Mouse (Mus musculus): ENCODE results near the gene Hsbp1. TPM values are rescaled to one million over a fixed set of nuclear protein-coding genes. Genes with fewer than 3 reads are reported as not detected.
"Not testable (repeated sequence)": the region's sequence is repeated elsewhere in the genome, so short reads cannot be mapped to it uniquely, and the experiment has no call there.

The Hsbp1 gene
- polyA plus RNA-seq (2014; fragmentation: Nextera tagmentation; extraction: Ambion mirVana), result 170 and 177 TPM in 2 replicates

DNA sequence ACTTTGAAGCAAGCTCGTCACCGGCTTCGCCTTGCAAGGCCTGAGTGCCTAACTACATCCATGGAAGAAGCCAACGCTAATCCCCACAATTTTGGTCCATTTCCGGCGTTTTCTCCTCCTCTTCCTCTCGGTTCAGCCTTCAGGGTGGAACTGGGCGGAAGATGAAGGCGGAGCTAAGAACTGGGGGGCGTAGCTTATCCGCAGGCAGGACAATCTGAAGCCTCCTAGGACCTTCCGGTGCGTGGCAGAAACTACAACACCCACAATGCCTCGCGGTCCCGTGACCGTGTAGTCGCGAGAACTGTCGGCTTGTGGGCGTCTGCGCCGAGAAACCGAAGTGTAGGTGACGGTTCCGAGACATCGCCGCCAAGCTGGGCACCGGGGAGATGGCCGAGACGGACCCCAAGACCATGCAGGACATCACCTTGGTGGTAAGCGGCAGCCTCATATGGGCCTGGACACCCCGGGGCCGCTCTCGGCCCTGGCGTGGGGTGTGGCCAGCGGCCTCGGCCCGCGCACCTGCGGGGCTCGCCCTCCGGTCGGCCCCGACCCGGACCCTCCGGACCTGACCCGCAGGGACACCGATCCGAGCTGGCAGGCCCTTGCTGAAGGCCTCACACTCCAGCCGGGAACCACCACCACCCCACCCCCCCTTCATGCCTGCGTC is at the start of gene Hsbp1:
Gene Hsbp1, plus strand, starts transcription at position 299 of the 667 bp plus-strand sequence.
- H3K4me2 ChIP-seq, result peak within 1 kb of the TSS; percentile 77
- DNase-seq (ENCODE audit: low spot score) (peak; percentile 95), ATAC-seq (replicated peaks; ENCODE audit: low FRiP score) (peak; percentile 97)
- WGBS, result 3% methylated on average over 52 of the region's 52 CpGs
- H3K4me3 ChIP-seq (ENCODE audit: low read depth, low read length), result peak within 1 kb of the TSS; percentile 98
- H3K9me3 ChIP-seq (ENCODE audit: control insufficient read depth, low read length), result peaks cover 6% of the 10 kb centered on the region; the same call in 1 of the 2 replicates
- no peaks in the 10 kb centered on the region for H3K27me3 ChIP-seq (replicated peaks; ENCODE audit: control insufficient read depth, insufficient read depth, low read length)
- peaks cover 29% of the 10 kb centered on the region for H3K36me3 ChIP-seq (ENCODE audit: control insufficient read depth, insufficient read depth, low read length)
- peak within 1 kb of the TSS; percentile 38; the same call in 1 of the 2 replicates for H3K27ac ChIP-seq (ENCODE audit: low read depth, low read length)
- H3K4me1 ChIP-seq (replicated peaks; ENCODE audit: control insufficient read depth, insufficient read depth, low read length), result 0 out of 2 replicates have a peak, but pooled peaks cover 2% of the 10 kb centered on the region
- peak within 1 kb of the TSS; percentile 92 for H3K9ac ChIP-seq (ENCODE audit: low read depth, low read length)

DNA sequence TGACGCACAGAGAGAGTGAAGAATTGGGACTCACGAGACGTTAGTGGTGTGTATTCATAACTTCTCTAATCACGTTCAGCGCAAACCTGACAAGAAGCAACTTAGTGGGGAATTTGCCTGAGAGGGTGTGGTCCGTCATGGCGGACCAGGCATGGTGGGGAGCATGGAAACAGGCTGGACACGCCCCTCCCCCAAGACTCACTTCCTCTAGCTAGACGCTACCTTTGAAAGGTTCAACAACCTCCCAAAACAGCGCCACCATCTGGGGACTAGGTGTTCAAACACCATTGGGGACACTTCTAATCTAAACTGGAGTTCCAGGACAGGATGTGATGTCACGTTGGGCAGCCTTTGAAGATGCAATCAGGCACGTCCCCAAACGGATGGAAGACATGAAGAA is 48.8 kb upstream of the Hsbp1 start:
- 71% methylated on average over 13 of the region's 13 CpGs for WGBS
- peaks cover 6% of the 10 kb centered on the region for H3K9me3 ChIP-seq (ENCODE audit: control insufficient read depth, low read length)

DNA sequence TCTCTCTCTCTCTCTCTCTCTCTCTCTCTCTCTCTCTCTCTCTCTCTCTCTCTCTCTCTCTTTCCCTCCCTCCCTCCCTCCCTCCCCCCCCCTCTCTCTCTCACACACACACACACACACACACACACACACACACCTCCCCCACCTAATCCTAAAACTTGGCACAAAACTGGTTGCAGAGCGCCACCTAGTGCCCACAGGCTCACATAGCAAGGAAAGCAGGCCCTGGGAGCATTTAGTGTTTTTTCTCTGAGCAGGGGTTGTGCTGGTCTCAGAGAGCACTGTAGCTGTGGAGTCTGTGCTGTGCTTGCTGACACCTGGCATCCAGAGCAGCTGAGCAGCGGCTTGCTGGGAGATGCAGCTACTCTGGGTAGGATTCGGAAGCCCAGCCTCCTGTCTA is 46.5 kb upstream of the Hsbp1 start:
- H3K4me2 ChIP-seq; H3K27me3 ChIP-seq (replicated peaks; ENCODE audit: control insufficient read depth, insufficient read depth, low read length); H3K9me3 ChIP-seq (ENCODE audit: control insufficient read depth, low read length); ATAC-seq (replicated peaks; ENCODE audit: low FRiP score); H3K4me3 ChIP-seq (ENCODE audit: low read depth, low read length); H3K36me3 ChIP-seq (ENCODE audit: control insufficient read depth, insufficient read depth, low read length); H3K27ac ChIP-seq (ENCODE audit: low read depth, low read length); H3K4me1 ChIP-seq (replicated peaks; ENCODE audit: control insufficient read depth, insufficient read depth, low read length); H3K9ac ChIP-seq (ENCODE audit: low read depth, low read length); DNase-seq (ENCODE audit: low spot score): not testable (repeated sequence)
- WGBS, result 31% methylated on average over 3 of the region's 3 CpGs

More for the DNA sequence above, 48.8 kb upstream of the Hsbp1 start:
- H3K4me2 ChIP-seq, result no peak overlapping the region
- H3K36me3 ChIP-seq (ENCODE audit: control insufficient read depth, insufficient read depth, low read length), result no peaks in the 10 kb centered on the region
- ATAC-seq (replicated peaks; ENCODE audit: low FRiP score) (no peak), DNase-seq (ENCODE audit: low spot score) (no peak)
- no peaks in the 10 kb centered on the region for H3K27me3 ChIP-seq (replicated peaks; ENCODE audit: control insufficient read depth, insufficient read depth, low read length)
- H3K4me1 ChIP-seq (replicated peaks; ENCODE audit: control insufficient read depth, insufficient read depth, low read length), result no peaks in the 10 kb centered on the region
- H3K4me3 ChIP-seq (ENCODE audit: low read depth, low read length), result no peak overlapping the region
- no peak overlapping the region for H3K27ac ChIP-seq (ENCODE audit: low read depth, low read length)
- H3K9ac ChIP-seq (ENCODE audit: low read depth, low read length), result no peak overlapping the region

DNA sequence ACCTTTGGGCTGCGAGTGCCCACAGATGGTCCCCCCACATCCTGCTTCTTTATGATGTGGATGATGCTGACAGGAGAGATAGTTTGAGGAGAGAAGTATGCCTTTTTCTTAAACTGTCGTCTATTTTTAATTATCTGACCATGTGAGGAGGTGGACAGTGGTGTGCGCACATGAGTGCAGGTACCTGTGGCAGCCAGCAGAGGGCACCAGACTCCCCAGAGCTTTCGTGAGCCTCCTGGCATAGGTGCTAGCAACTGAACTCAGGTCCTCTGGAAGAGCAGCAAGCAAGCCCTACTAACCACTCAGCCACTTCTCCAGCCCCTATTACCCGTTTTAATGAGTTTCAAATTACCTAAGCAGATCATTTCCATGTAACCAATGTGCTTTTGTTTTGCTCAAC is 44.0 kb upstream of the Hsbp1 start:
- H3K4me3 ChIP-seq (ENCODE audit: low read depth, low read length), result no peak overlapping the region
- H3K4me1 ChIP-seq (replicated peaks; ENCODE audit: control insufficient read depth, insufficient read depth, low read length), result no peaks in the 10 kb centered on the region
- H3K27ac ChIP-seq (ENCODE audit: low read depth, low read length), result no peak overlapping the region
- H3K9ac ChIP-seq (ENCODE audit: low read depth, low read length), result no peak overlapping the region
- H3K27me3 ChIP-seq (replicated peaks; ENCODE audit: control insufficient read depth, insufficient read depth, low read length), result no peaks in the 10 kb centered on the region
- no peak overlapping the region for H3K4me2 ChIP-seq
- no peak for ATAC-seq (replicated peaks; ENCODE audit: low FRiP score)
- DNase-seq (ENCODE audit: low spot score), result no peak
- no peaks in the 10 kb centered on the region for H3K36me3 ChIP-seq (ENCODE audit: control insufficient read depth, insufficient read depth, low read length)
- WGBS, result 77% methylated on average over 5 of the region's 5 CpGs
- H3K9me3 ChIP-seq (ENCODE audit: control insufficient read depth, low read length), result peaks cover 7% of the 10 kb centered on the region

DNA sequence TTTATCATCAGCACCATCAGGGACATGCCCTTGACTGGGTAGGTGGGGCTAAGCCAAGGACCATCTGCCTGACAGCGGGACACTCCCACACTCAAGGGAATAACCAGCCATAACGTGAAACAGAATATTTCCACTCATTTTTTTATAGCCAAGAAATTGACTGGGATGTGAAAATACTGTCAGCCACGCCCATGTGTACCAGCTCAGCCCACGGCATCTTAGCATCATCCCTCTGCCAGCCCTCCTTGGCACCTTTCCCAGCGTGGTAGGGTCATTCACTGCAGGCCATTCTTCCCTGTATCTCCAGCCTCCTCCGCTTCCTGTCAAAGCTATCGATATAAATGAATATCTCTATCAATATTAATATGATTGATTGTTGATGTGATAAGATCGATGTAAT is 40.1 kb upstream of the Hsbp1 start:
- Histone ChIP-seq H3K4me1 (replicated peaks; ENCODE audit: control insufficient read depth, insufficient read depth, low read length) (no peaks in the 10 kb centered on the region), H3K27ac (ENCODE audit: low read depth, low read length) (no peak overlapping the region), H3K4me3 (ENCODE audit: low read depth, low read length) (no peak overlapping the region), H3K4me2 (no peak overlapping the region), H3K9me3 (ENCODE audit: control insufficient read depth, low read length) (peaks cover 7% of the 10 kb centered on the region), H3K36me3 (ENCODE audit: control insufficient read depth, insufficient read depth, low read length) (no peaks in the 10 kb centered on the region), H3K9ac (ENCODE audit: low read depth, low read length) (no peak overlapping the region), H3K27me3 (replicated peaks; ENCODE audit: control insufficient read depth, insufficient read depth, low read length) (no peaks in the 10 kb centered on the region)
- ATAC-seq (replicated peaks; ENCODE audit: low FRiP score), result no peak
- no peak for DNase-seq (ENCODE audit: low spot score)
- WGBS, result 80% methylated on average over 8 of the region's 8 CpGs

DNA sequence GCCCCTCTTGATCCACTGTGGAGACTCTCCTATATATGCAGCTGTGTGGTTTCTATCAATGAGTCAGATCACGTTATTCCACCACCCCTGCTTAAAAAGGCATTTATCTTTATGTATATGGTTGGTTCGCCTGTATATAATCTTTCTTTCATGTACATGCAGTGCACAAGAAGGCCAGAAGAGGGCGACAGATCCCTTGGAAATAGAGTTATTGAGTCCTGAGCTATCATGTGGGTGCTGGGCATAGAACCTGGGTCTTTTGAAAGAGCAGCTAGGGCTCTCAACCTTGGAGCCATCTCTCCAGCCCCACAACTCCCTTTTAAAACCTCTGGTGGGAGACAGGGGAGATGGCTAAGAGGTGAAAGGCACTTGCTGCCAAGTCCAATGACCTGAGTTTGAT is 32.9 kb upstream of the Hsbp1 start:
- WGBS, result 20% methylated on average over 3 of the region's 3 CpGs
- DNase-seq (ENCODE audit: low spot score) (no peak), ATAC-seq (replicated peaks; ENCODE audit: low FRiP score) (no peak)

DNA sequence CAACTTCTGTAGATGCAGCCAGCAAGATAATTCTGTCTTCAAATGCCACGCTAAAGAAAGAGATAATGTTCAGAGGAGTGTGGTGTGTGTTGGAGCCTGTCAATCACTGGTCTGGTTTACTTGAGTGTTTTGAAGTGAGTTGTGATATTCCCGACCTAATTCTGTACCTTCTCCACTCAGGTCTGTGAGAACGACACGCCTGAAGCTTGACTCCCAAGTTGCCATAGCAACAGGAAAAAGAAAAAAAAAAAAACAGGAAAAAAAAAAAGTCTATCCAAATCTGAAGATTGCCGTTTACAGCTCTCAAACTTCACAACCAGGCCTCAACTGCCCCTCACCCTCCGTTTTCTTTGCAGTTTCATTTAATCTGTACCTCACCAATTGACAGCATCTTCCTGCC is 21.1 kb upstream of the Hsbp1 start:
- no peak for DNase-seq (ENCODE audit: low spot score)
- H3K36me3 ChIP-seq (ENCODE audit: control insufficient read depth, insufficient read depth, low read length), result no peaks in the 10 kb centered on the region
- H3K27ac ChIP-seq (ENCODE audit: low read depth, low read length), result no peak overlapping the region
- no peak for ATAC-seq (replicated peaks; ENCODE audit: low FRiP score)
- H3K9me3 ChIP-seq (ENCODE audit: control insufficient read depth, low read length), result no peaks in the 10 kb centered on the region
- no peaks in the 10 kb centered on the region for H3K27me3 ChIP-seq (replicated peaks; ENCODE audit: control insufficient read depth, insufficient read depth, low read length)
- no peak overlapping the region for H3K4me3 ChIP-seq (ENCODE audit: low read depth, low read length)
- H3K4me2 ChIP-seq, result no peak overlapping the region
- WGBS, result 71% methylated on average over 6 of the region's 6 CpGs
- H3K4me1 ChIP-seq (replicated peaks; ENCODE audit: control insufficient read depth, insufficient read depth, low read length), result no peaks in the 10 kb centered on the region
- no peak overlapping the region for H3K9ac ChIP-seq (ENCODE audit: low read depth, low read length)

More for the DNA sequence above, 32.9 kb upstream of the Hsbp1 start:
- Histone ChIP-seq H3K9ac (ENCODE audit: low read depth, low read length) (no peak overlapping the region), H3K36me3 (ENCODE audit: control insufficient read depth, insufficient read depth, low read length) (no peaks in the 10 kb centered on the region), H3K27ac (ENCODE audit: low read depth, low read length) (no peak overlapping the region), H3K4me3 (ENCODE audit: low read depth, low read length) (no peak overlapping the region), H3K4me1 (replicated peaks; ENCODE audit: control insufficient read depth, insufficient read depth, low read length) (no peaks in the 10 kb centered on the region), H3K9me3 (ENCODE audit: control insufficient read depth, low read length) (no peaks in the 10 kb centered on the region), H3K27me3 (replicated peaks; ENCODE audit: control insufficient read depth, insufficient read depth, low read length) (no peaks in the 10 kb centered on the region), H3K4me2 (no peak overlapping the region)

DNA sequence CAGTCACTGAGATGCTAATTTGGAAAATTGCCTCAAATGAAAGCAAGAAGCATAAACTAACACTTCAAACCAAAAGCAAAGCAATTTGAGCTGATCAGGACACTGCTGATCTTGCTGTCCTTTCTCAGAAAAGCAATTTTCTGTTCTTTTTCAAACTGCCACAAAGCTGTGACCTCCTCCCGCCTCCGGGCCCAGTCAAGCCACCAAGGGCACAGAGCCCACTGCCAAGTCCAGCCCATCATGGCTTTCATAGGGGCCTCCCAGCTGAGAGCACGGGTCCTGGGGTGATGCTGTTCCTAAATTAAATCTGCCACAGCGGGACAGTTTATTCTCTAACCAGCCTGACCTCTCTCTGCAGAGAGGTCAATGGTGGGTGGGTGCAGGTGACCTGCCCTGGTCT is 4.7 kb upstream of the Hsbp1 start:
- no peak overlapping the region for H3K27ac ChIP-seq (ENCODE audit: low read depth, low read length)
- H3K9me3 ChIP-seq (ENCODE audit: control insufficient read depth, low read length), result peaks cover 9% of the 10 kb centered on the region; the same call in 1 of the 2 replicates
- no peaks in the 10 kb centered on the region for H3K27me3 ChIP-seq (replicated peaks; ENCODE audit: control insufficient read depth, insufficient read depth, low read length)
- no peaks in the 10 kb centered on the region for H3K36me3 ChIP-seq (ENCODE audit: control insufficient read depth, insufficient read depth, low read length)
- no peak overlapping the region for H3K9ac ChIP-seq (ENCODE audit: low read depth, low read length)
- DNase-seq (ENCODE audit: low spot score) (no peak), ATAC-seq (replicated peaks; ENCODE audit: low FRiP score) (no peak)
- WGBS, result 74% methylated on average over 4 of the region's 4 CpGs
- H3K4me1 ChIP-seq (replicated peaks; ENCODE audit: control insufficient read depth, insufficient read depth, low read length), result no peaks in the 10 kb centered on the region
- H3K4me2 ChIP-seq, result no peak overlapping the region
- H3K4me3 ChIP-seq (ENCODE audit: low read depth, low read length), result no peak overlapping the region

DNA sequence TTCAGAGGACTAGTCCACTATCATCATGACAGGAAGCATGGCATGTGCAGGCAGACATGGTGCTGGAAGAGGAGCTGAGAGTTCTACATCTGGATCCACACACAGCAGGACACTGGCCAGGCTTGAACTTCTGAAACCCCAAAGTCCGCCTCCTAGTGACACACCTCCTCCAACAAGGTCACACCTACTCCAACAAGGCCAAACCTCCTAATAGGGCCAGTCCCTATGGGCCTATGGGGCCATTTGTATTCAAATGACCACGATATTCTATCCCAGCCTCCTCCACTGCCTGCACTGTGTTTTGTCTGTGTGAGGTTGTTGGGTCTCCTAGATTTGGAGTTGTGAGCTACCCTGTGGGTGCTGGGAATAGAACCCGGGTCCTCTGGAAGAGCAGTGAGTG is 682 bp upstream of the Hsbp1 start:
- H3K9ac ChIP-seq (ENCODE audit: low read depth, low read length), result no peak overlapping the region
- H3K4me3 ChIP-seq (ENCODE audit: low read depth, low read length), result peak overlapping the region; percentile 98; the same call in 1 of the 2 replicates
- WGBS, result 77% methylated on average over 3 of the region's 3 CpGs

More for the DNA sequence above, 682 bp upstream of the Hsbp1 start:
- Histone ChIP-seq H3K27me3 (replicated peaks; ENCODE audit: control insufficient read depth, insufficient read depth, low read length) (no peaks in the 10 kb centered on the region), H3K4me1 (replicated peaks; ENCODE audit: control insufficient read depth, insufficient read depth, low read length) (0 out of 2 replicates have a peak, but pooled peaks cover 2% of the 10 kb centered on the region), H3K9me3 (ENCODE audit: control insufficient read depth, low read length) (peaks cover 6% of the 10 kb centered on the region; the same call in 1 of the 2 replicates), H3K4me2 (peak overlapping the region; percentile 53), H3K36me3 (ENCODE audit: control insufficient read depth, insufficient read depth, low read length) (peaks cover 22% of the 10 kb centered on the region), H3K27ac (ENCODE audit: low read depth, low read length) (no peak overlapping the region)
- DNase-seq (ENCODE audit: low spot score) (no peak), ATAC-seq (replicated peaks; ENCODE audit: low FRiP score) (peak; percentile 7; the same call in 1 of the 2 replicates)

Measured in liver, embryonic 11.5 days (tissue).